Mouse (Mus musculus) left cerebral cortex, adult 11 months (tissue): ENCODE data around the gene Olfr918.

ENCODE experiments used
- DNase-seq: peaks from one replicate; pipeline ENCODE4 v3.0.0; 2022; ENCODE audit warnings: low spot score

The Olfr918 gene

GRCm38 (mm10) chr9:38674501-38674900 lies at the start of gene Olfr918:
Olfr918 (minus strand) TSS chr9:38674601.
- no peak for DNase-seq

GRCm38 (mm10) chr9:38724044-38724443 lies 49.6 kb upstream of the Olfr918 start:
- DNase-seq, result no peak

GRCm38 (mm10) chr9:38718927-38719441 lies 44.6 kb upstream of the Olfr918 start:
- no peak for DNase-seq

GRCm38 (mm10) chr9:38718102-38718501 lies 43.7 kb upstream of the Olfr918 start, which contains the start of gene Vwa5a:
Vwa5a (plus strand) TSS chr9:38718268.
- DNase-seq, result peak; percentile 6

- DNase-seq, result no peak
Measured at GRCm38 (mm10) chr9:38672887-38673286, 1.5 kb downstream of the Olfr918 start.

- DNase-seq, result no peak
Measured at GRCm38 (mm10) chr9:38665742-38666141, 8.7 kb downstream of the Olfr918 start, which contains the start of gene Olfr917. Olfr917 (minus strand) TSS chr9:38665842.

GRCm38 (mm10) chr9:38659775-38660174 lies 14.6 kb downstream of the Olfr918 start, which contains the start of gene Olfr916:
Olfr916 (minus strand) TSS chr9:38659875.
- DNase-seq, result no peak

GRCm38 (mm10) chr9:38632406-38632805 lies 42.0 kb downstream of the Olfr918 start:
- no peak for DNase-seq
